Mouse (Mus musculus): Measurements from ENCODE around the gene Lrrc4. TPM values are rescaled to one million over a fixed set of nuclear protein-coding genes. Genes with fewer than 3 reads are reported as not detected.

The Lrrc4 gene
- polyA plus RNA-seq, 1 experiment from 2014 or later, result 0.65 TPM

- peaks cover 27% of the 10 kb centered on the region for H3K4me1 ChIP-seq (ENCODE audit: control insufficient read depth, insufficient read depth, low read length)
- no peaks in the 10 kb centered on the region for H3K27me3 ChIP-seq (replicated peaks; ENCODE audit: control insufficient read depth, insufficient read depth, low read length)
- H3K9me3 ChIP-seq (ENCODE audit: control insufficient read depth, low read length), result no peaks in the 10 kb centered on the region
- no peak overlapping the region for H3K4me2 ChIP-seq (ENCODE audit: low read depth, low read length)
- H3K27ac ChIP-seq (ENCODE audit: low read length), result no peak overlapping the region
- 0 out of 2 replicates have a peak, but pooled peaks cover 4% of the 10 kb centered on the region for H3K36me3 ChIP-seq (ENCODE audit: control insufficient read depth, insufficient read depth, low read length)
- H3K9ac ChIP-seq (ENCODE audit: low read depth, low read length), result no peak overlapping the region
- ATAC-seq, result no peak
- no peak overlapping the region for H3K4me3 ChIP-seq (ENCODE audit: low read length)
- WGBS, result 71% methylated on average over 5 of the region's 5 CpGs
These were observed 40.3 kb upstream of the Lrrc4 start for GRCm38 (mm10) chr6:28871725-28872420.

GRCm38 (mm10) chr6:28867516-28868251, 36.1 kb upstream of the Lrrc4 start:
- H3K27me3 ChIP-seq (replicated peaks; ENCODE audit: control insufficient read depth, insufficient read depth, low read length), result no peaks in the 10 kb centered on the region
- no peak overlapping the region for H3K4me2 ChIP-seq (ENCODE audit: low read depth, low read length)
- no peaks in the 10 kb centered on the region for H3K36me3 ChIP-seq (ENCODE audit: control insufficient read depth, insufficient read depth, low read length)
- no peak overlapping the region for H3K4me3 ChIP-seq (ENCODE audit: low read length)
- H3K9me3 ChIP-seq (ENCODE audit: control insufficient read depth, low read length), result no peaks in the 10 kb centered on the region
- 32% methylated on average over 2 of the region's 2 CpGs for WGBS
- peaks cover 29% of the 10 kb centered on the region; the same call in 1 of the 2 replicates for H3K4me1 ChIP-seq (ENCODE audit: control insufficient read depth, insufficient read depth, low read length)
- H3K9ac ChIP-seq (ENCODE audit: low read depth, low read length), result no peak overlapping the region
- ATAC-seq, result peak; percentile 79
- H3K27ac ChIP-seq (ENCODE audit: low read length), result no peak overlapping the region

GRCm38 (mm10) chr6:28866206-28866605, 34.7 kb upstream of the Lrrc4 start:
- Histone ChIP-seq H3K9ac (ENCODE audit: low read depth, low read length) (no peak overlapping the region), H3K4me2 (ENCODE audit: low read depth, low read length) (no peak overlapping the region), H3K27me3 (replicated peaks; ENCODE audit: control insufficient read depth, insufficient read depth, low read length) (no peaks in the 10 kb centered on the region), H3K27ac (ENCODE audit: low read length) (no peak overlapping the region), H3K4me1 (ENCODE audit: control insufficient read depth, insufficient read depth, low read length) (peaks cover 24% of the 10 kb centered on the region; the same call in 1 of the 2 replicates), H3K4me3 (ENCODE audit: low read length) (no peak overlapping the region), H3K9me3 (ENCODE audit: control insufficient read depth, low read length) (no peaks in the 10 kb centered on the region), H3K36me3 (ENCODE audit: control insufficient read depth, insufficient read depth, low read length) (no peaks in the 10 kb centered on the region)
- no peak for ATAC-seq
- 94% methylated on average over 3 of the region's 3 CpGs for WGBS

- no peak overlapping the region for H3K4me3 ChIP-seq (ENCODE audit: low read length)
- no peaks in the 10 kb centered on the region for H3K36me3 ChIP-seq (ENCODE audit: control insufficient read depth, insufficient read depth, low read length)
- no peak for ATAC-seq
- WGBS, result 63% methylated on average over 10 of the region's 10 CpGs
- peak overlapping the region; percentile 26; the same call in 1 of the 2 replicates for H3K27ac ChIP-seq (ENCODE audit: low read length)
- no peaks in the 10 kb centered on the region for H3K27me3 ChIP-seq (replicated peaks; ENCODE audit: control insufficient read depth, insufficient read depth, low read length)
- no peak overlapping the region for H3K4me2 ChIP-seq (ENCODE audit: low read depth, low read length)
- H3K9me3 ChIP-seq (ENCODE audit: control insufficient read depth, low read length), result no peaks in the 10 kb centered on the region
- peaks cover 24% of the 10 kb centered on the region; the same call in 1 of the 2 replicates for H3K4me1 ChIP-seq (ENCODE audit: control insufficient read depth, insufficient read depth, low read length)
- H3K9ac ChIP-seq (ENCODE audit: low read depth, low read length), result no peak overlapping the region
These were observed 33.6 kb upstream of the Lrrc4 start for GRCm38 (mm10) chr6:28865112-28865511.

GRCm38 (mm10) chr6:28864684-28865083, 33.1 kb upstream of the Lrrc4 start:
- Histone ChIP-seq H3K9me3 (ENCODE audit: control insufficient read depth, low read length) (no peaks in the 10 kb centered on the region), H3K27me3 (replicated peaks; ENCODE audit: control insufficient read depth, insufficient read depth, low read length) (no peaks in the 10 kb centered on the region), H3K4me1 (ENCODE audit: control insufficient read depth, insufficient read depth, low read length) (peaks cover 24% of the 10 kb centered on the region; the same call in 1 of the 2 replicates), H3K4me2 (ENCODE audit: low read depth, low read length) (no peak overlapping the region), H3K36me3 (ENCODE audit: control insufficient read depth, insufficient read depth, low read length) (no peaks in the 10 kb centered on the region), H3K9ac (ENCODE audit: low read depth, low read length) (no peak overlapping the region), H3K4me3 (ENCODE audit: low read length) (no peak overlapping the region), H3K27ac (ENCODE audit: low read length) (peak overlapping the region; percentile 26; the same call in 1 of the 2 replicates)
- peak; percentile 35; the same call in 1 of the 2 replicates for ATAC-seq
- 31% methylated on average over 5 of the region's 5 CpGs for WGBS

GRCm38 (mm10) chr6:28862304-28862703, 30.8 kb upstream of the Lrrc4 start:
- H3K4me3 ChIP-seq (ENCODE audit: low read length), result no peak overlapping the region
- H3K4me1 ChIP-seq (ENCODE audit: control insufficient read depth, insufficient read depth, low read length), result peaks cover 21% of the 10 kb centered on the region
- H3K27ac ChIP-seq (ENCODE audit: low read length), result no peak overlapping the region
- no peak overlapping the region for H3K9ac ChIP-seq (ENCODE audit: low read depth, low read length)
- no peak for ATAC-seq
- H3K4me2 ChIP-seq (ENCODE audit: low read depth, low read length), result no peak overlapping the region
- WGBS, result 55% methylated on average over 8 of the region's 8 CpGs
- no peaks in the 10 kb centered on the region for H3K27me3 ChIP-seq (replicated peaks; ENCODE audit: control insufficient read depth, insufficient read depth, low read length)
- no peaks in the 10 kb centered on the region for H3K36me3 ChIP-seq (ENCODE audit: control insufficient read depth, insufficient read depth, low read length)
- H3K9me3 ChIP-seq (ENCODE audit: control insufficient read depth, low read length), result no peaks in the 10 kb centered on the region

GRCm38 (mm10) chr6:28860922-28861321, 29.4 kb upstream of the Lrrc4 start:
- Histone ChIP-seq H3K27ac (ENCODE audit: low read length) (no peak overlapping the region), H3K4me3 (ENCODE audit: low read length) (no peak overlapping the region), H3K27me3 (replicated peaks; ENCODE audit: control insufficient read depth, insufficient read depth, low read length) (no peaks in the 10 kb centered on the region), H3K4me1 (ENCODE audit: control insufficient read depth, insufficient read depth, low read length) (peaks cover 22% of the 10 kb centered on the region), H3K36me3 (ENCODE audit: control insufficient read depth, insufficient read depth, low read length) (no peaks in the 10 kb centered on the region), H3K4me2 (ENCODE audit: low read depth, low read length) (no peak overlapping the region), H3K9me3 (ENCODE audit: control insufficient read depth, low read length) (no peaks in the 10 kb centered on the region), H3K9ac (ENCODE audit: low read depth, low read length) (no peak overlapping the region)
- WGBS, result 54% methylated on average over 2 of the region's 2 CpGs
- ATAC-seq, result no peak

- H3K27ac ChIP-seq (ENCODE audit: low read length), result no peak overlapping the region
- no peaks in the 10 kb centered on the region for H3K9me3 ChIP-seq (ENCODE audit: control insufficient read depth, low read length)
- H3K36me3 ChIP-seq (ENCODE audit: control insufficient read depth, insufficient read depth, low read length), result no peaks in the 10 kb centered on the region
- no peaks in the 10 kb centered on the region for H3K27me3 ChIP-seq (replicated peaks; ENCODE audit: control insufficient read depth, insufficient read depth, low read length)
- H3K4me2 ChIP-seq (ENCODE audit: low read depth, low read length), result no peak overlapping the region
- no peak overlapping the region for H3K4me3 ChIP-seq (ENCODE audit: low read length)
- peaks cover 24% of the 10 kb centered on the region for H3K4me1 ChIP-seq (ENCODE audit: control insufficient read depth, insufficient read depth, low read length)
- no peak overlapping the region for H3K9ac ChIP-seq (ENCODE audit: low read depth, low read length)
- ATAC-seq, result no peak
- WGBS, result 61% methylated on average over 2 of the region's 2 CpGs
These were observed 28.9 kb upstream of the Lrrc4 start for GRCm38 (mm10) chr6:28860450-28860849.

- no peak overlapping the region for H3K9ac ChIP-seq (ENCODE audit: low read depth, low read length)
- no peaks in the 10 kb centered on the region for H3K9me3 ChIP-seq (ENCODE audit: control insufficient read depth, low read length)
- no peak overlapping the region for H3K4me2 ChIP-seq (ENCODE audit: low read depth, low read length)
- 95% methylated on average over 2 of the region's 2 CpGs for WGBS
- H3K27me3 ChIP-seq (replicated peaks; ENCODE audit: control insufficient read depth, insufficient read depth, low read length), result no peaks in the 10 kb centered on the region
- H3K4me1 ChIP-seq (ENCODE audit: control insufficient read depth, insufficient read depth, low read length), result peaks cover 21% of the 10 kb centered on the region
- no peaks in the 10 kb centered on the region for H3K36me3 ChIP-seq (ENCODE audit: control insufficient read depth, insufficient read depth, low read length)
- ATAC-seq, result no peak
- no peak overlapping the region for H3K27ac ChIP-seq (ENCODE audit: low read length)
- H3K4me3 ChIP-seq (ENCODE audit: low read length), result no peak overlapping the region
These were observed 27.5 kb upstream of the Lrrc4 start for GRCm38 (mm10) chr6:28859094-28859493.

Data from intestine, embryonic 16.5 days (tissue).